Mouse (Mus musculus) lung, embryonic 14.5 days (tissue): ENCODE data around the gene Bnc2. TPM values are rescaled to one million over a fixed set of nuclear protein-coding genes. Genes with fewer than 3 reads are reported as not detected.

ENCODE experiments used
- ATAC-seq: fragments of 200-750 bp; cut with Nextera tagmentation; 2 replicates; pipeline ENCODE4 v1.8.0; 2017; ENCODE audit warnings: mild to moderate bottlenecking, moderate TSS enrichment, moderate library complexity; ENCODE audit not compliant: insufficient read depth
- DNase-seq: peaks from one replicate; pipeline ENCODE4 v3.0.0-alpha.2; 2015
- H3K27ac ChIP-seq: fragments of 300-500 bp; sonication (generic); 2 replicates; pipeline ENCODE4 v1.5.1; 2014; ENCODE audit warnings: low read depth, mild to moderate bottlenecking, moderate library complexity
- H3K27me3 ChIP-seq: fragments of 300-500 bp; sonication (generic); 2 replicates; pipeline ENCODE4 v1.6.1; 2014; ENCODE audit warnings: low read length, control low read depth; ENCODE audit not compliant: insufficient read depth
- H3K36me3 ChIP-seq: fragments of 300-500 bp; sonication (generic); 2 replicates; pipeline ENCODE4 v1.6.1; 2014; ENCODE audit warnings: control low read depth; ENCODE audit not compliant: insufficient read depth
- H3K4me1 ChIP-seq: fragments of 300-500 bp; sonication (generic); 2 replicates; pipeline ENCODE4 v1.6.1; 2014; ENCODE audit warnings: antibody characterized with exemption, control low read depth; ENCODE audit not compliant: insufficient read depth
- H3K4me2 ChIP-seq: fragments of 300-500 bp; sonication (generic); 2 replicates; pipeline ENCODE4 v1.6.1; 2014; ENCODE audit warnings: mild to moderate bottlenecking
- H3K4me3 ChIP-seq: fragments of 300-500 bp; sonication (generic); 2 replicates; pipeline ENCODE4 v1.5.1; 2014; ENCODE audit warnings: low read depth, low read length
- H3K9ac ChIP-seq: fragments of 300-500 bp; sonication (generic); 2 replicates; pipeline ENCODE4 v1.6.1; 2014
- H3K9me3 ChIP-seq: fragments of 300-500 bp; sonication (generic); 2 replicates; pipeline ENCODE4 v1.6.1; 2016; ENCODE audit warnings: low read depth, low read length, control low read depth
- CTCF ChIP-seq: IDR thresholded peaks from 2 replicates; pipeline ENCODE4 v1.5.1; 2016; ENCODE audit warnings: antibody characterized with exemption, low read depth
- WGBS: fragments of 180-500 bp; shearing (Covaris S2); extraction: QIAGEN DNeasy Blood & Tissue Kit; methylation state at CpG from one replicate; pipeline ENCODE4 v1.1.7; 2014; 5-methylcytosine and 5-hydroxymethylcytosine counted together
- polyA plus RNA-seq: library from polyadenylated mRNA; unstranded; fragments of >200 nt; fragmentation: Nextera tagmentation; extraction: Ambion mirVana; gene quantifications from 2 replicates; pipeline ENCODE4 v1.2.1, GENCODE M21; 2014

Bnc2 gene
- polyA plus RNA-seq, 1 experiment from 2014 or later = 8.4 TPM

DNA sequence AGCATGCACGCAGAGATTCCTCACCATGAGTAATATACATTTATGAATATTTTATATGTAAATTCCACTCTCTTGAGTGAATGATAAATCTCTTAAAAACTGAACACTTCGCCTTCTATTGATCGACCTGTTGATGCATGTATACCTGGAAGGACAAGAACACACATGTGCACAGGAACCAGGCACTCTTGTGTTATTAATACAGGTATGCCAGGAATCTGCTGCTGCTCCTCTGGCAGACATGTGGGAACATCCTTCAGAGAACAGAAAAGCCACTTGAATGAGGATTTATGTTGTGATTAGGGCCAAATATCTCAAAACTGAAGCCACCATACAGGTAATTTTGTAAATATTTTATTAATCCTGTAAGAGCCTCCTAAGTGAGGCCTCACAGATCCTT is 357.7 kb downstream of the Bnc2 start:
- ATAC-seq (no peak), DNase-seq (no peak)
- Histone ChIP-seq H3K9me3 (no peaks in the 10 kb centered on the region), H3K4me3 (no peak overlapping the region), H3K9ac (no peak overlapping the region), H3K27me3 (no peaks in the 10 kb centered on the region), H3K27ac (no peak overlapping the region), H3K36me3 (no peaks in the 10 kb centered on the region), H3K4me2 (no peak overlapping the region), H3K4me1 (no peaks in the 10 kb centered on the region)
- TF ChIP-seq CTCF = no peak
- 89% methylated on average over 3 of the region's 3 CpGs for WGBS

DNA sequence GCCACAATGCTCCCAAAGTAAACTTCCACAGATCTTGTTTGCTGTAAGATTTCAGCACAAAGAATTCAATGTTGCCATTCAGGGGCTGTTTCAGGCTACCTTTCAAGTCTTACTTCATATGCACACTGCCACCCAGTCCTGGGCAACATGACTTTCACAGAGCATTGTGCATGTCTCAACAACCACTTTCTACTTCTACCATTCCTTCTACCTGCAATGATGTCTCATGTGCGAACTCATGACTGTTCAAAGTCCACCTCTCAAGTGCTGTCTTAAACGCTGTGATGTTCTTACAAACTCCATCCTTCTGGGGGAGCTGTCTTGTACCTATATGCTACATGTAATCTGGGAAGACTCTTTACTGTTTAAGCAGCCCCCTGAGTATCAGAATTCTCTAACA is 363.7 kb downstream of the Bnc2 start:
- no peaks in the 10 kb centered on the region for H3K9me3 ChIP-seq
- no peak for TF ChIP-seq CTCF
- H3K27me3 ChIP-seq = no peaks in the 10 kb centered on the region
- no peak overlapping the region for H3K27ac ChIP-seq
- H3K36me3 ChIP-seq = no peaks in the 10 kb centered on the region
- H3K9ac ChIP-seq = no peak overlapping the region
- H3K4me1 ChIP-seq = no peaks in the 10 kb centered on the region
- no peak overlapping the region for H3K4me2 ChIP-seq
- 69% methylated on average over 2 of the region's 2 CpGs for WGBS
- ATAC-seq (no peak), DNase-seq (no peak)
- no peak overlapping the region for H3K4me3 ChIP-seq

GRCm38 (mm10) chr4:84310851-84311250 is 364.2 kb downstream of the Bnc2 start:
- Histone ChIP-seq H3K4me1 (no peaks in the 10 kb centered on the region), H3K4me2 (no peak overlapping the region), H3K4me3 (no peak overlapping the region), H3K27me3 (no peaks in the 10 kb centered on the region), H3K9ac (no peak overlapping the region), H3K9me3 (no peaks in the 10 kb centered on the region), H3K27ac (no peak overlapping the region), H3K36me3 (no peaks in the 10 kb centered on the region)
- ATAC-seq (no peak), DNase-seq (no peak)
- 64% methylated on average over 3 of the region's 3 CpGs for whole genome bisulfite sequencing
- TF ChIP-seq CTCF = no peak

- Histone ChIP-seq H3K27ac (no peak overlapping the region), H3K27me3 (no peaks in the 10 kb centered on the region), H3K4me3 (no peak overlapping the region), H3K9ac (no peak overlapping the region), H3K4me1 (no peaks in the 10 kb centered on the region), H3K4me2 (no peak overlapping the region), H3K36me3 (no peaks in the 10 kb centered on the region), H3K9me3 (no peaks in the 10 kb centered on the region)
- ATAC-seq = no peak
- DNase-seq = peak; percentile 39
- WGBS = 16% methylated on average over 4 of the region's 4 CpGs
- TF ChIP-seq CTCF = no peak
These were observed 366.7 kb downstream of the Bnc2 start for GRCm38 (mm10) chr4:84308226-84308862.

GRCm38 (mm10) chr4:84306928-84307606 is 368.0 kb downstream of the Bnc2 start:
- TF ChIP-seq CTCF = no peak
- no peak overlapping the region for H3K4me3 ChIP-seq
- no peak overlapping the region for H3K4me2 ChIP-seq
- WGBS = 75% methylated on average over 9 of the region's 9 CpGs
- H3K36me3 ChIP-seq = no peaks in the 10 kb centered on the region
- H3K9me3 ChIP-seq = no peaks in the 10 kb centered on the region
- H3K27me3 ChIP-seq = no peaks in the 10 kb centered on the region
- ATAC-seq = no peak
- H3K9ac ChIP-seq = no peak overlapping the region
- H3K27ac ChIP-seq = no peak overlapping the region
- H3K4me1 ChIP-seq = no peaks in the 10 kb centered on the region
- no peak for DNase-seq

- Histone ChIP-seq H3K4me3 (no peak overlapping the region), H3K27ac (no peak overlapping the region), H3K27me3 (no peaks in the 10 kb centered on the region), H3K4me2 (no peak overlapping the region), H3K4me1 (no peaks in the 10 kb centered on the region), H3K36me3 (no peaks in the 10 kb centered on the region), H3K9me3 (no peaks in the 10 kb centered on the region; the same call in 1 of the 2 replicates), H3K9ac (no peak overlapping the region)
- DNase-seq (no peak), ATAC-seq (no peak)
- TF ChIP-seq CTCF = no peak
- 57% methylated on average over 3 of the region's 3 CpGs for WGBS
These were observed 372.1 kb downstream of the Bnc2 start for GRCm38 (mm10) chr4:84302949-84303348.

DNA sequence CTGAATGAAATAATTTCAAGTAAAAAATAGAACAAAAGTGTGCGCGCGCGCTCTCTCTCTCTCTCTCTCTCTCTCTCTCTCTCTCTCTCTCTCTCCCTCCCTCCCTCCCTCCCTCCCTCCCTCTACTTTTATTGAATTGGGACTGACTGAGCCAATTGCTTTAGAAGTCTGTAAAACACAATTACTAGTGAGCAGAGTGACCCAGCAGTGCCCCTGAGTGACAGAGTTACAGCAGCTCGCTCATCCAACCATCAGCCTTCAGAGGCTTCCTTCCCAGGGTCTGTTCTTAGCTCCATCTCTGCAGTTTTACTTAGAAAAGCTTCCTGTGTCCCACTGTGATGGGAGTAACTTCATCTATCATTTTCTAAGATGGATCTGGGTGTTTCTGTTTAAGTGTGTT is 389.9 kb downstream of the Bnc2 start:
- Histone ChIP-seq H3K4me3 (no peak overlapping the region), H3K4me2 (no peak overlapping the region), H3K27me3 (no peaks in the 10 kb centered on the region), H3K9ac (no peak overlapping the region), H3K9me3 (no peaks in the 10 kb centered on the region), H3K4me1 (no peaks in the 10 kb centered on the region), H3K36me3 (no peaks in the 10 kb centered on the region), H3K27ac (no peak overlapping the region)
- DNase-seq = no peak
- TF ChIP-seq CTCF = no peak
- 77% methylated on average over 5 of the region's 5 CpGs for WGBS
- ATAC-seq = no peak
